Mouse (Mus musculus) MEL (cell line): ENCODE results near the gene Ncapd3. TPM values are rescaled to one million over a fixed set of nuclear protein-coding genes. Genes with fewer than 3 reads are reported as not detected.

Source experiments
- DNase-seq: peaks from one replicate; pipeline ENCODE4 v3.0.0; 2011; ENCODE audit warnings: low read depth, low spot score
- H3K27ac ChIP-seq: 2 replicates; pipeline ENCODE4 v1.5.1; 2012; ENCODE audit warnings: low read depth, mild to moderate bottlenecking, control low read depth, low read length, moderate library complexity; ENCODE audit not compliant: control insufficient read depth
- H3K27me3 ChIP-seq, 2 experiments: fragments of 150-350 bp in 1 of 2; sonication (generic) in 1 of 2; 2 replicates each; pipeline ENCODE4 v1.6.1; 2012; ENCODE audit warnings: low read length in 2 of 2, mild to moderate bottlenecking in 2 of 2, improper control_type of control experiment in 1 of 2, moderate library complexity in 1 of 2; ENCODE audit not compliant: insufficient read depth in 2 of 2, control insufficient read depth in 1 of 2
- H3K36me3 ChIP-seq, 2 experiments: 2 replicates each; pipeline ENCODE4 v1.6.1; 2012 to 2014; ENCODE audit warnings: low read length in 2 of 2, improper control_type of control experiment in 1 of 2, inconsistent platforms in 1 of 2, mild to moderate bottlenecking in 1 of 2; ENCODE audit not compliant: insufficient read depth in 2 of 2, control insufficient read depth in 1 of 2
- H3K4me1 ChIP-seq, 2 experiments: fragments of 150-350 bp in 1 of 2; sonication (generic) in 1 of 2; 2 replicates each; pipeline ENCODE4 v1.6.1; 2012; ENCODE audit warnings: low read length in 2 of 2, improper control_type of control experiment in 1 of 2, mild to moderate bottlenecking in 1 of 2; ENCODE audit not compliant: insufficient read depth in 2 of 2, control insufficient read depth in 1 of 2
- H3K4me3 ChIP-seq, 2 experiments: fragments of 150-350 bp in 1 of 2; sonication (generic) in 1 of 2; 2 replicates each; pipeline ENCODE4 v1.5.1; 2012; ENCODE audit warnings: low read depth in 2 of 2, low read length in 2 of 2, mild to moderate bottlenecking in 2 of 2, moderate library complexity in 2 of 2, control low read depth in 1 of 2, improper control_type of control experiment in 1 of 2; ENCODE audit not compliant: control insufficient read depth in 1 of 2, insufficient read depth in 1 of 2
- H3K79me2 ChIP-seq: 2 replicates; pipeline ENCODE4 v1.6.1; 2012; ENCODE audit warnings: mild to moderate bottlenecking, low read length, moderate library complexity; ENCODE audit not compliant: control insufficient read depth, poor library complexity, insufficient read depth
- H3K9ac ChIP-seq: 2 replicates; pipeline ENCODE4 v1.6.1; 2012; ENCODE audit warnings: low read depth, mild to moderate bottlenecking, control low read depth, low read length, moderate library complexity; ENCODE audit not compliant: control insufficient read depth, poor library complexity, severe bottlenecking
- H3K9me3 ChIP-seq: fragments of 150-350 bp; sonication (generic); replicated peaks from 2 replicates; pipeline ENCODE4 v1.6.1; 2012; ENCODE audit warnings: mild to moderate bottlenecking, low read length, improper control_type of control experiment, moderate library complexity; ENCODE audit not compliant: insufficient read depth
- BHLHE40 ChIP-seq: IDR thresholded peaks from 2 replicates; pipeline ENCODE4 v1.6.1; 2012; ENCODE audit warnings: low read depth, mild to moderate bottlenecking, inconsistent platforms, low read length, improper control_type of control experiment, borderline replicate concordance
- CTCF ChIP-seq, 3 experiments: IDR thresholded peaks in 2 of 3; conservative IDR thresholded peaks in 1 of 3; 2 replicates each; pipeline ENCODE4 v1.5.1; 2011 to 2012; ENCODE audit warnings: low read length in 3 of 3, low read depth in 2 of 3, mild to moderate bottlenecking in 2 of 3, improper control_type of control experiment in 1 of 3, inconsistent platforms in 1 of 3, mixed read lengths in 1 of 3, moderate library complexity in 1 of 3; ENCODE audit not compliant: control insufficient read depth in 1 of 3, insufficient read depth in 1 of 3, poor library complexity in 1 of 3, severe bottlenecking in 1 of 3
- EP300 ChIP-seq, 2 experiments: IDR thresholded peaks; 2 replicates each; pipeline ENCODE4 v1.6.1; 2011; ENCODE audit warnings: improper control_type of control experiment in 2 of 2, low read length in 2 of 2, low read depth in 1 of 2, mild to moderate bottlenecking in 1 of 2
- ETS1 ChIP-seq: IDR thresholded peaks from 2 replicates; pipeline ENCODE4 v1.6.1; 2012; ENCODE audit warnings: low read depth, mild to moderate bottlenecking, inconsistent platforms, low read length, improper control_type of control experiment, moderate library complexity
- GABPA ChIP-seq: IDR thresholded peaks from 2 replicates; pipeline ENCODE4 v1.6.1; 2012; ENCODE audit warnings: low read depth, mild to moderate bottlenecking, inconsistent platforms, low read length, improper control_type of control experiment, moderate library complexity
- GATA1 ChIP-seq: IDR thresholded peaks from 2 replicates; pipeline ENCODE4 v1.6.1; 2011; ENCODE audit warnings: low read depth, low read length, improper control_type of control experiment
- HCFC1 ChIP-seq: IDR thresholded peaks from 2 replicates; pipeline ENCODE4 v1.6.1; 2012; ENCODE audit warnings: low read depth, mild to moderate bottlenecking, inconsistent platforms, low read length, improper control_type of control experiment, moderate library complexity
- JUND ChIP-seq: IDR thresholded peaks from 2 replicates; pipeline ENCODE4 v1.6.1; 2011; ENCODE audit warnings: low read depth, mild to moderate bottlenecking, improper control_type of control experiment, low read length
- KAT2A ChIP-seq: conservative IDR thresholded peaks from 2 replicates; pipeline ENCODE4 v1.6.1; 2012; ENCODE audit warnings: low read depth, low read length, improper control_type of control experiment, inconsistent platforms
- MAFK ChIP-seq: IDR thresholded peaks from 2 replicates; pipeline ENCODE4 v1.6.1; 2011; ENCODE audit warnings: low read depth, mild to moderate bottlenecking, low read length, improper control_type of control experiment, borderline replicate concordance
- MAX ChIP-seq: IDR thresholded peaks from 2 replicates; pipeline ENCODE4 v1.6.1; 2011; ENCODE audit warnings: low read length, improper control_type of control experiment
- MEF2A ChIP-seq: IDR thresholded peaks from 2 replicates; pipeline ENCODE4 v1.6.1; 2014; ENCODE audit warnings: low read depth, mild to moderate bottlenecking, inconsistent platforms, low read length, improper control_type of control experiment; ENCODE audit not compliant: poor library complexity, insufficient replicate concordance, severe bottlenecking; ENCODE audit errors: extremely low read depth
- MXI1 ChIP-seq: IDR thresholded peaks from 2 replicates; pipeline ENCODE4 v1.6.1; 2011; ENCODE audit warnings: mild to moderate bottlenecking, low read depth, low read length, improper control_type of control experiment
- MYC ChIP-seq: IDR thresholded peaks from 2 replicates; pipeline ENCODE4 v1.6.1; 2011; ENCODE audit warnings: low read depth, mild to moderate bottlenecking, low read length, improper control_type of control experiment, moderate library complexity
- NELFE ChIP-seq: IDR thresholded peaks from 2 replicates; pipeline ENCODE4 v1.6.1; 2011; ENCODE audit warnings: low read depth, low read length, improper control_type of control experiment
- NRF1 ChIP-seq: IDR thresholded peaks from 2 replicates; pipeline ENCODE4 v1.6.1; 2014; ENCODE audit warnings: low read depth, mild to moderate bottlenecking, inconsistent platforms, low read length, improper control_type of control experiment, moderate library complexity; ENCODE audit not compliant: poor library complexity, insufficient read depth, severe bottlenecking
- POLR2A ChIP-seq, 2 experiments: IDR thresholded peaks; 2 replicates each; pipeline ENCODE4 v1.6.1; 2011 to 2012; ENCODE audit warnings: low read length in 2 of 2, mild to moderate bottlenecking in 2 of 2, control low read depth in 1 of 2, improper control_type of control experiment in 1 of 2, low read depth in 1 of 2, moderate library complexity in 1 of 2; ENCODE audit not compliant: control insufficient read depth in 1 of 2, insufficient read depth in 1 of 2, poor library complexity in 1 of 2
- POLR2AphosphoS2 ChIP-seq: IDR thresholded peaks from 2 replicates; pipeline ENCODE4 v1.6.1; 2011; ENCODE audit warnings: low read length, improper control_type of control experiment
- RAD21 ChIP-seq: IDR thresholded peaks from 2 replicates; pipeline ENCODE4 v1.6.1; 2011; ENCODE audit warnings: mild to moderate bottlenecking, low read depth, low read length, improper control_type of control experiment
- RCOR1 ChIP-seq: IDR thresholded peaks from 2 replicates; pipeline ENCODE4 v1.6.1; 2012; ENCODE audit warnings: low read depth, mild to moderate bottlenecking, inconsistent platforms, low read length, improper control_type of control experiment
- SMC3 ChIP-seq: IDR thresholded peaks from 2 replicates; pipeline ENCODE4 v1.6.1; 2011; ENCODE audit warnings: low read depth, low read length, improper control_type of control experiment
- TBP ChIP-seq: IDR thresholded peaks from 2 replicates; pipeline ENCODE4 v1.8.0; 2011; ENCODE audit warnings: low read depth, low read length, improper control_type of control experiment
- TCF12 ChIP-seq: IDR thresholded peaks from 2 replicates; pipeline ENCODE4 v1.6.1; 2014; ENCODE audit warnings: low read depth, mild to moderate bottlenecking, inconsistent platforms, low read length, improper control_type of control experiment, moderate library complexity
- USF1 ChIP-seq: IDR thresholded peaks from 2 replicates; pipeline ENCODE4 v1.6.1; 2014; ENCODE audit warnings: low read depth, mild to moderate bottlenecking, inconsistent platforms, low read length, improper control_type of control experiment, moderate library complexity
- USF2 ChIP-seq, 2 experiments: IDR thresholded peaks; 2 replicates each; pipeline ENCODE4 v1.6.1; 2011 to 2012; ENCODE audit warnings: improper control_type of control experiment in 2 of 2, low read length in 2 of 2, borderline replicate concordance in 1 of 2, inconsistent platforms in 1 of 2, low read depth in 1 of 2, mild to moderate bottlenecking in 1 of 2; ENCODE audit not compliant: insufficient read depth in 1 of 2
- ZC3H11A ChIP-seq: IDR thresholded peaks from 2 replicates; pipeline ENCODE4 v1.6.1; 2012; ENCODE audit warnings: low read depth, mild to moderate bottlenecking, inconsistent platforms, low read length, improper control_type of control experiment
- ZKSCAN1 ChIP-seq: IDR thresholded peaks from 2 replicates; pipeline ENCODE4 v1.6.1; 2012; ENCODE audit warnings: low read depth, mild to moderate bottlenecking, inconsistent platforms, low read length, improper control_type of control experiment, moderate library complexity
- ZNF384 ChIP-seq: IDR thresholded peaks from 2 replicates; pipeline ENCODE4 v1.6.1; 2012; ENCODE audit warnings: low read depth, mild to moderate bottlenecking, inconsistent platforms, low read length, improper control_type of control experiment
- polyA plus RNA-seq, 2 experiments: library from polyadenylated mRNA; stranded (reverse) in 1 of 2; unstranded in 1 of 2; fragments of >175 nt in 1 of 2; fragments of >200 nt in 1 of 2; gene quantifications; 2 replicates each; pipeline versions ENCODE4 v1.2.1 to v1.2.4; 2012; ENCODE audit warnings: low replicate concordance in 2 of 2, low read depth in 1 of 2; ENCODE audit not compliant: insufficient read length in 2 of 2, insufficient read depth in 1 of 2, missing spikeins in 1 of 2
- total RNA-seq: library from RNA; depleted of rRNA; stranded (reverse); fragments of 300-350 nt; gene quantifications from 2 replicates; pipeline ENCODE4 v1.2.3, GENCODE M21; 2012

The Ncapd3 gene
- total and polyA plus RNA-seq, 3 experiments: 28.7 to 36.5 TPM; not detected in 1

DNA sequence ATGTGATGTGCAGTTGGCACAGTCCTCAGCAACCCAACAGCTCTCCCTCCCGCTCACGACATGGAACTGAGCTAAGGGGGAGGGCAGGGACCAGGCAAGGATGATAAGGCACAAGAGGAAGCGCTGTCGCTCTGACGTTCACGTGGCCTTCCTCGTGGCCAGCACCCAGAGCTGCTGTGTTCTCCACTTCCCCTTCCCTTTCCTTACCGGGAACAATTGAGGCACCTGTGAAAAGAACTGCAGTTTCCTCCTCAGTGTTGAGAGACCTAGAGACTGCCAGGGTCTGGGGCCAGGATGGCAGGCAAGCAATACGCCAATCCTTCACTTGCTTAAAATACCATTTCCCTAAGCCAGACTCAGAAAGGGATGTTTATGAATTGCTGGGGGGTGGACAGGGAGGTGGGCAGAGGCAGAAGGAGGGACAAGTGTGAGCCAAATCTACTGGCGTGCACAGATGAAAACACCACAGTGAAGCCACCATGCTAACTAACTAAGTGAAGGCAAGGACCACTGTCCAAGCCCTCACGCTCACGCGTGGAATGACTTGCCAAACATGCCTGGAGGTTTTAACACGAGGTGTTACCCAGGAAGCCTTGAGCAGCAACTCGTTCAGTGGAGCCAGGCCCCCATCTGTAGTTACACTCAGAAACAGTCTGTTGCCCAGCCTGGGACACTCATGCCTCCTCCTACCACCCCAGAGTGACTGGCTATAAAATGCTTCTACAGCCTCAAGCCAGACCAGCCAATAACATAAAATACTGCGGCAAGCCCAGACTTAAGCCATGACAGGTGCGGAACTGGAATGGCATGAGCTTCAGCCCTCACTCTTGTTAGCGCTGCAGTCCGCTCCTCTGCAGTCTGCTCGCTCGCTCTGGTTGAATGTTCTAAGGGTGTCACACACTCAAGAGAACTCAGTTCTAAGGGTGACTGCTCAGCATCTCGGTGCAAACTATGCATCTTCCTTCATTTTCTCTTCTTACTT is 79.8 kb downstream of the Ncapd3 start:
- H3K4me1 ChIP-seq: peaks cover 2 to 6% of the 10 kb centered on the region in 2 experiments; a peak in 3 of 4 replicates
- no peaks in the 10 kb centered on the region for H3K27me3 ChIP-seq
- H3K79me2 ChIP-seq: no peaks in the 10 kb centered on the region
- peak overlapping the region; percentile 11; the same call in 1 of the 2 replicates for H3K27ac ChIP-seq
- H3K9ac ChIP-seq: 0 out of 2 replicates have a peak overlapping the region, but pooled peaks have one; percentile 12
- H3K4me3 ChIP-seq: no peak overlapping the region
- no peaks in the 10 kb centered on the region for H3K9me3 ChIP-seq
- no peak; the same call in 1 of the 2 replicates for TF ChIP-seq RAD21
- no peak for TF ChIP-seq ZKSCAN1
- peak; percentile 61 for TF ChIP-seq GATA1
- no peak for TF ChIP-seq MAFK
- no peak for TF ChIP-seq KAT2A
- TF ChIP-seq USF2 (IDR thresholded peaks at IDR 0.05; ENCODE audit: borderline replicate concordance in 1 of 2, insufficient read depth in 1 of 2, low read depth in 1 of 2, low read length in 2 of 2): peak in 1 of 2 experiments; percentile 43; a peak in 1 of 4 replicates
- TF ChIP-seq USF1: peak; percentile 89
- peak; percentile 88 for TF ChIP-seq MXI1
- TF ChIP-seq CTCF (IDR thresholded peaks at IDR 0.05 in 2 of 3, conservative IDR thresholded peaks at IDR 0.05 in 1 of 3; ENCODE audit: control insufficient read depth in 1 of 3, insufficient read depth in 1 of 3, low read depth in 2 of 3, low read length in 3 of 3, poor library complexity in 1 of 3, severe bottlenecking in 1 of 3): no peak
- TF ChIP-seq JUND: no peak
- TF ChIP-seq TCF12: 0 out of 2 replicates have a peak, but pooled peaks have one; percentile 19
- TF ChIP-seq POLR2A (IDR thresholded peaks at IDR 0.05; ENCODE audit: control insufficient read depth in 1 of 2, insufficient read depth in 1 of 2, low read depth in 1 of 2, low read length in 2 of 2, poor library complexity in 1 of 2): peak in 1 of 2 experiments; percentile 20; a peak in 1 of 4 replicates
- TF ChIP-seq ETS1: peak; percentile 60; the same call in 1 of the 2 replicates
- peak; percentile 98 for TF ChIP-seq MAX
- TF ChIP-seq TBP: peak; percentile 51; the same call in 1 of the 2 replicates
- TF ChIP-seq GABPA: no peak
- TF ChIP-seq POLR2AphosphoS2: no peak
- TF ChIP-seq MEF2A: no peak
- TF ChIP-seq SMC3: no peak
- no peak for TF ChIP-seq ZC3H11A
- TF ChIP-seq BHLHE40: peak; percentile 63; the same call in 1 of the 2 replicates
- no peak for TF ChIP-seq ZNF384
- TF ChIP-seq MYC: peak; percentile 98
- 0 out of 2 replicates have a peak, but pooled peaks have one; percentile 38 for TF ChIP-seq HCFC1
- no peak for TF ChIP-seq NRF1
- TF ChIP-seq NELFE: no peak
- peak; percentile 44 to 54; a peak in 3 of 4 replicates for TF ChIP-seq EP300 (IDR thresholded peaks at IDR 0.05; ENCODE audit: low read depth in 1 of 2, low read length in 2 of 2)
- no peak for TF ChIP-seq RCOR1
- DNase-seq: peak; percentile 87
- peaks cover 0 to 3% of the 10 kb centered on the region in 2 experiments; a peak in 2 of 4 replicates for H3K36me3 ChIP-seq
